Mouse (Mus musculus): ENCODE data around the gene Pik3r6. TPM values are rescaled to one million over a fixed set of nuclear protein-coding genes. Genes with fewer than 3 reads are reported as not detected.

The Pik3r6 gene
- polyA plus RNA-seq, 1 experiment from 2014 or later: 1.9 TPM

DNA sequence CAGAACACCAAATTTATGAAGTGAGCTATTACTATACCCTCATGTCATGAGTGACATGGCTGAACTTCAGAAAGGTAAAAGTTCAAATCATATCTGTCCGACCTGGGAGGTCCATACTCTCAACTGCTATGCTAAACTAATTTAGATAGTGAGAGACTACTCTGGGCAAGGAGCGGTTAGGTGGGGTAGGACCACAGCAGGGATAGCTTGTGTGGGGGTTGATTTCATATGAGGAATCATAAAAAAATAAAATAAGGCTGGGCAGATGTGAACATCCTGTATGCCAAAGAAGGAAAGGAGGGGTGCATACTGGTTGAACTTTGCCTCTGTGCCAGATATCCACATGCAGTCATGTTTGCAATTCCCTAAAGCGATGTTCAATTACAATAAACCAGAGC is 62.2 kb downstream of the Pik3r6 start:
- Histone ChIP-seq H3K9ac (replicated peaks) (no peak overlapping the region), H3K4me1 (peaks cover 5% of the 10 kb centered on the region; the same call in 1 of the 2 replicates), H3K4me3 (no peak overlapping the region), H3K36me3 (no peaks in the 10 kb centered on the region), H3K4me2 (replicated peaks) (no peak overlapping the region), H3K27me3 (peaks cover 10% of the 10 kb centered on the region; the same call in 1 of the 2 replicates), H3K27ac (replicated peaks) (no peak overlapping the region), H3K9me3 (no peaks in the 10 kb centered on the region)
- ATAC-seq (ENCODE audit: low FRiP score, low read depth): no peak
- 88% methylated on average over 3 of the region's 3 CpGs for WGBS

DNA sequence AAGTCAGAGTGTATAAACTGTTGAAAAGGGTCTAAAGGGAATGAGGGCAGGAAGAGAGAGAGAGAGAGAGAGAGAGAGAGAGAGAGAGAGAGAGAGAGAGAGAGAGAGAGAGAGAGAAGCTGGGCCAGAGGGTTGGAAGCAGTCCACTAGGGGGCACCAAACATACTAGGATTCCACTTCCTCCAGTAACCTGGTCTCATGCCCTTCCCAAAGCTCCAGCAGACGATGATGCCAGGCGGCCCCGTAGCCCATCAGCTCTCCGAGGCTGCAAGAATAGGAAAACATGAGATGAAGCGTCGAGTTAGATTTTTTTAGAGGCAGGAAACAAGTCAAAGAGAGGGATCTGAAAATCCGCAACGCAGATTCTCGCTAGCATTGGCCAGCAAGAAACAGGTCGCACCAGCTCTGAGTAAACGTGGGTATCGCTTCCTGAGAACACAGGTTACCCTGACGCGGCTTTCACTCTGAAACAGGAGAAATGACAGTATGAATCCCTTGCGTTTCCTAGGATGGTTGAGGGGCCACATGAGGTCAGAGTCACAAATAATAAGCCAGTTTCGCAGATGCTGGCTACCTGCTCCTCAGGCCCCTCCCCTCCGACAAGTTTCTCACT is 63.7 kb downstream of the Pik3r6 start:
- Histone ChIP-seq H3K9ac (replicated peaks) (no peak overlapping the region; the same call in 1 of the 2 replicates), H3K27me3 (peaks cover 10% of the 10 kb centered on the region; the same call in 1 of the 2 replicates), H3K4me3 (peak overlapping the region; percentile 32), H3K9me3 (no peaks in the 10 kb centered on the region), H3K4me2 (replicated peaks) (peak overlapping the region; percentile 56), H3K27ac (replicated peaks) (no peak overlapping the region), H3K4me1 (peaks cover 5% of the 10 kb centered on the region; the same call in 1 of the 2 replicates), H3K36me3 (no peaks in the 10 kb centered on the region)
- WGBS: 26% methylated on average over 17 of the region's 17 CpGs
- no peak for ATAC-seq (ENCODE audit: low FRiP score, low read depth)

DNA sequence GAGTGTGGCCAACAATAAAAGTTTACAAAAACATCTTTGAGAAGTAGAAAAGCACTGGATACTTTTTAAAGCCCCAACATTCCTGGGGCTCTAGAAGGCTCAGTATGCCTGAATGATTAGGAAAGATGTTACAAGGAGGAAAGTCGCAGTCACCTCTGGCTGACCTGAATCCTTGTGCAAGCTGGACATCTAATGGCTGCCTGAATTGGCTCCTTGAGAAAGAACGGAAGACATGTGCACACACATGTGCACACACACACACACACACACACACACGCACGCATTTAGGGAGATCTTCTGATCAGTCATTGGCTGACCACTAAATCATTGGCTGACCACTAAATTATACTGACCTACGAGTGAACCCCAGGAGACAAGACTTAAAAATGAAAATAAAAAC is 68.0 kb downstream of the Pik3r6 start:
- peaks cover 5% of the 10 kb centered on the region; the same call in 1 of the 2 replicates for H3K4me1 ChIP-seq
- WGBS: 89% methylated on average over 5 of the region's 5 CpGs
- H3K4me2 ChIP-seq (replicated peaks): no peak overlapping the region
- H3K27me3 ChIP-seq: peaks cover 10% of the 10 kb centered on the region; the same call in 1 of the 2 replicates
- H3K36me3 ChIP-seq: no peaks in the 10 kb centered on the region
- no peak for ATAC-seq (ENCODE audit: low FRiP score, low read depth)
- no peak overlapping the region for H3K4me3 ChIP-seq
- no peaks in the 10 kb centered on the region for H3K9me3 ChIP-seq
- H3K9ac ChIP-seq (replicated peaks): no peak overlapping the region
- H3K27ac ChIP-seq (replicated peaks): no peak overlapping the region

DNA sequence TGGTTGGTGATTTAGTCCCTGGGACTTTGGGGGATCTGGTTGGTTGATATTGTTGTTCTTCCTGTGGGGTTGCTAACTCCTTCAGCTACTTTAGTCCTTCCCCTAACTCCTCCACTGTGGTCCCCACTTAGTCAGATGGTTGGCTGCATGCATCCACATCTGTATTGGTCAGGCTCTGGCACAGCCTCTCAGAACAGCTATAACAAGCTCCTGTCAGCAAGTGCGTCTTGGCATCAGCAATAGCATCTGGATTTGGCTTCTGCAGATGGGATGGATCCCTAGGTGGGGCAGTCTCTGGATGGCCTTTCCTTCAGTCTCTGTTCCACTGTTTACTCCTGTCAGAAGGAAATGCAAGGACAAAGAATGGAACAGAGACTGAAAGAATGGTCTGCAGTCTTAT is 74.3 kb downstream of the Pik3r6 start:
- Histone ChIP-seq H3K4me1 (peaks cover 12% of the 10 kb centered on the region), H3K4me2 (replicated peaks) (no peak overlapping the region), H3K27me3 (no peaks in the 10 kb centered on the region), H3K9ac (replicated peaks) (no peak overlapping the region), H3K27ac (replicated peaks) (no peak overlapping the region), H3K36me3 (no peaks in the 10 kb centered on the region), H3K4me3 (no peak overlapping the region), H3K9me3 (no peaks in the 10 kb centered on the region)
- no peak for ATAC-seq (ENCODE audit: low FRiP score, low read depth)
- WGBS: 93% methylated on average over 1 of the region's 1 CpGs

DNA sequence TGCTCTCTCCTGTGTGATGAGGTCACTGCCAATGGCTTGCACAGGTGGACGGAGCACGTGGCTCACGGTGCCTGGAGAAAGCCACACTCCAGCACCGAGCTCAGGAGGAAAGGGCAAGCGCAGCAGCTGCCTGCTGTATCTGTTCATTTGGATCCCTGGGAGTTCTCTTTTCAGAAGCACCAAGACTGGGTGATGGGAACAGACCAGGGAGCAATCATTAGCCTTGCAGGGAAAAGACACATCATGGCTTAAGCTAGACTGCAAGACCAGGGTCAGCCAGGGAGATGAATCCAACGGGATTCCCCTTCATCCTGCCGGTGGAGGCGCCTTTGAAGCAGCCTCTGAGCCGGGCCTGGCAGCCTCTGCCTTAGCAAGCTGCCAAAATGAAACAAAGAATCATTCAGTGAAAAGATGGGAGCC is 76.7 kb downstream of the Pik3r6 start:
- no peak for ATAC-seq (ENCODE audit: low FRiP score, low read depth)
- no peaks in the 10 kb centered on the region for H3K36me3 ChIP-seq
- H3K9ac ChIP-seq (replicated peaks): peak overlapping the region; percentile 17; the same call in 1 of the 2 replicates
- peak overlapping the region; percentile 58; the same call in 1 of the 2 replicates for H3K27ac ChIP-seq (replicated peaks)
- H3K4me3 ChIP-seq: no peak overlapping the region
- H3K27me3 ChIP-seq: no peaks in the 10 kb centered on the region
- H3K4me1 ChIP-seq: peaks cover 15% of the 10 kb centered on the region
- H3K4me2 ChIP-seq (replicated peaks): no peak overlapping the region; the same call in 1 of the 2 replicates
- WGBS: 25% methylated on average over 9 of the region's 9 CpGs
- H3K9me3 ChIP-seq: no peaks in the 10 kb centered on the region

DNA sequence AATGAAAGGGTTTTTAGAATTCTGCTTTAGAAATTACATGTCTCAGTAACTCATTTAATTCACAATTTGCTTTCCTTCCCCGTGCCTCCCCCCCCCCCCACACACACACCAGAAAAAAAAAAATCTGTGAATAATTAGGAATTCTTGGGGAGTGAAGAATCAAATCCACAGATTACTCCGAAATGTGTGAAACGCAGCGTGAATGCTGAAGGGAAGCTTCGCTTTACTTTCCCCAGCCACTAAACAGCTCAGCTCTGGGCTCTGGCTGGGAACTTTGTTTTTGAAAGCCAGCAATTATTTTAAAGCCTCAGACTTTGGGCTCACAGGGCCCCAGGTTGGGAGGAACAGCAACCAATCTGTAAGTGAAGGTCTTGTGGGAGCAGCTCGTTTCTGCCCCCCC is 77.7 kb downstream of the Pik3r6 start:
- 26% methylated on average over 6 of the region's 6 CpGs for WGBS
- no peak overlapping the region for H3K9ac ChIP-seq (replicated peaks)
- no peak overlapping the region for H3K4me3 ChIP-seq
- H3K27me3 ChIP-seq: peaks cover 4% of the 10 kb centered on the region; the same call in 1 of the 2 replicates
- no peaks in the 10 kb centered on the region for H3K36me3 ChIP-seq
- no peak overlapping the region for H3K4me2 ChIP-seq (replicated peaks)
- H3K4me1 ChIP-seq: peaks cover 15% of the 10 kb centered on the region
- no peak for ATAC-seq (ENCODE audit: low FRiP score, low read depth)
- H3K27ac ChIP-seq (replicated peaks): no peak overlapping the region
- no peaks in the 10 kb centered on the region for H3K9me3 ChIP-seq

DNA sequence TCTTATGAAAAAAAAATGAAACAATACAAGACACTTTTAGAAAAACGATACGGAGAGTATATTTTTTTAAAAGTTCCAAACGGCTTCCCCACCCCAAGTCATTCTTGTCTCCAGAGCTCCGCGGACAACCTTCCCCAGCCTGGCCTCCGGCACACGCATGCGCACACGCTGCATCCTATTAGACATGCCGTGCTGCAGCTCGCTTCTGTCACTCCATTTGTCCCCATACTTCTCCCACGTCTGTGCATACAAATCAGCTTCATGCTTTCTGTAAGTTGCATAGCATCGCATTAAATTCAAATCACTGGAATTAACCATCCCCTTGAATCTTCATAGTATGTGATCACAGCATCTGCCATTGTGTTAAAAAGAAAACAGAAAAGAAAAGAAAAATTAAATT is 80.4 kb downstream of the Pik3r6 start:
- WGBS: 76% methylated on average over 13 of the region's 13 CpGs
- no peak overlapping the region for H3K9ac ChIP-seq (replicated peaks)
- H3K27ac ChIP-seq (replicated peaks): no peak overlapping the region
- no peak overlapping the region for H3K4me3 ChIP-seq
- no peak for ATAC-seq (ENCODE audit: low FRiP score, low read depth)
- peaks cover 4% of the 10 kb centered on the region; the same call in 1 of the 2 replicates for H3K27me3 ChIP-seq
- no peaks in the 10 kb centered on the region for H3K9me3 ChIP-seq
- no peaks in the 10 kb centered on the region for H3K36me3 ChIP-seq
- H3K4me1 ChIP-seq: peaks cover 15% of the 10 kb centered on the region
- no peak overlapping the region for H3K4me2 ChIP-seq (replicated peaks)

DNA sequence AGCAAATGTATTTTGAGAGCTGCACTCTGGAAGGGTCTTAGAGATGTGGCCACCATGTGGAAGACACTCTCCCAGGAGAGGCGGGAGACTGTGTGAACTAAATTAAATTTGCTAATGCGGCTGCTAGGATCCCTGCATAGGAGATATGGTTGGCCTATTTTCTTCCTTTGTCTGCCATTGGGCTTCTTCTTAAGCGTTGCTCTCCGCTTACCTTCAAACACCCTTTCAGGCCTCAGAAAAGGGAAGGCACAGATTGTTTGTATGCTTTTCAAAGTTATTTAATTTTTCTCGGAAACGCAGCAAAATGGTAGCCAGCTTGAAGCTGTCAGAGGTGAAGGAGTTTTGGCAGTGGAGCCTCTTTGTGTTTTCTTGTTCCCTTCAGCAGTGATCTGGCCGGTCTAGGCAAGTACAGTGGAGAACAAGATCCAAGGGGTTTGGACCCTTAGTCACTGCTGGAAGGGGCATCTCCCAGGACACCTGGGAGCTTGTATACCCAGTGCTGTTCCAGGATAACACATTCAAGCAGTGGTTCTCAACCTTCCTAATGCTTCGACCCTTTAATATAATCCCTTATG is 81.2 kb downstream of the Pik3r6 start:
- H3K4me3 ChIP-seq: no peak overlapping the region
- no peak overlapping the region for H3K9ac ChIP-seq (replicated peaks)
- H3K9me3 ChIP-seq: no peaks in the 10 kb centered on the region
- peaks cover 4% of the 10 kb centered on the region; the same call in 1 of the 2 replicates for H3K27me3 ChIP-seq
- no peak for ATAC-seq (ENCODE audit: low FRiP score, low read depth)
- 58% methylated on average over 8 of the region's 8 CpGs for WGBS
- H3K36me3 ChIP-seq: no peaks in the 10 kb centered on the region
- peaks cover 15% of the 10 kb centered on the region for H3K4me1 ChIP-seq
- H3K4me2 ChIP-seq (replicated peaks): no peak overlapping the region
- H3K27ac ChIP-seq (replicated peaks): no peak overlapping the region

DNA sequence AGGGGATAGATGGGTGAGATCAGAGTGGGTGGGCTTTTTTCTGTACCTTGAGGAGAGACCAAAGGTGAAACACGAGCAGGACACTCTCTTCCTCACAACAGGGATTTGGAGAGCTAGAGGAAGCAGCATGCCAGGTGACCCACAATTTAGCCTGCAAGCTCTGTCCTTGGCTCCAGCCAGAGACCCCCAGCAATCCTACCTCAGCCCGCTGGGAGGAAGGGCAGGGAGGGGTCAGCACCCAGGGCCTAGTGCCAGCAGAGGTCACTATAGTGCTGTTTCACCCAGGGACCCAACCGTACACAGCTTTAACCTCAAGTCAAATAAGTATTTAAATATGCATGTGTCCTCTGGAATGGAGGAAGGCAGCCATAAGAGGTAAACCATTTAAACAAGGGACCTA is 83.1 kb downstream of the Pik3r6 start:
- Histone ChIP-seq H3K9me3 (no peaks in the 10 kb centered on the region), H3K4me1 (peaks cover 3% of the 10 kb centered on the region), H3K27me3 (peaks cover 15% of the 10 kb centered on the region), H3K27ac (replicated peaks) (no peak overlapping the region), H3K4me2 (replicated peaks) (no peak overlapping the region), H3K36me3 (no peaks in the 10 kb centered on the region), H3K4me3 (no peak overlapping the region), H3K9ac (replicated peaks) (no peak overlapping the region)
- 16% methylated on average over 3 of the region's 3 CpGs for WGBS
- ATAC-seq (ENCODE audit: low FRiP score, low read depth): no peak

DNA sequence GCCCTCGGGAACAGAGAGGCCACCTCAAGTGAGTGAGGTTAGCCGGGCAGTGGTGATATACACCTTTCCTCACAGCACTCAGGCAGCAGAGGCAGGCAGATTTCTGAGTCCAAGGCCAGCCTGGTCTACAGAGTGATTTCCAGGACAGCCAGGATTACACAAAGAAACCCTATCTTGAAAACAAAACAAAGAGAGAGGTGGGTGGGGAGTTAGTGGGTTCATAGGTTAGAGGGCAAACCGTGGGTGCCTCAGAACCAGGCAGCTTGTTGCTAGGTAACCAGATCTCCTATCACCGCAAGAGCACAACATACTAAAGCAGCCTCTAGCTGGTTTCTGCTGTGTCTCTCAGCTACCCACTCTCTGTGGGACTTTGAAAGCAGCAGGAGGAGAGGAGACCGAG is 83.9 kb downstream of the Pik3r6 start, which contains the start of gene Ccdc42:
TSS of gene Ccdc42 (plus strand) at position 301 of the 400 bp plus-strand sequence.
- Histone ChIP-seq H3K4me2 (replicated peaks) (no peak within 1 kb of the TSS), H3K36me3 (no peaks in the 10 kb centered on the region), H3K27me3 (peaks cover 17% of the 10 kb centered on the region), H3K4me3 (no peak within 1 kb of the TSS), H3K9ac (replicated peaks) (no peak within 1 kb of the TSS), H3K4me1 (peaks cover 6% of the 10 kb centered on the region), H3K27ac (replicated peaks) (no peak within 1 kb of the TSS), H3K9me3 (no peaks in the 10 kb centered on the region)
- no peak for ATAC-seq (ENCODE audit: low FRiP score, low read depth)
- WGBS: 62% methylated on average over 5 of the region's 5 CpGs

DNA sequence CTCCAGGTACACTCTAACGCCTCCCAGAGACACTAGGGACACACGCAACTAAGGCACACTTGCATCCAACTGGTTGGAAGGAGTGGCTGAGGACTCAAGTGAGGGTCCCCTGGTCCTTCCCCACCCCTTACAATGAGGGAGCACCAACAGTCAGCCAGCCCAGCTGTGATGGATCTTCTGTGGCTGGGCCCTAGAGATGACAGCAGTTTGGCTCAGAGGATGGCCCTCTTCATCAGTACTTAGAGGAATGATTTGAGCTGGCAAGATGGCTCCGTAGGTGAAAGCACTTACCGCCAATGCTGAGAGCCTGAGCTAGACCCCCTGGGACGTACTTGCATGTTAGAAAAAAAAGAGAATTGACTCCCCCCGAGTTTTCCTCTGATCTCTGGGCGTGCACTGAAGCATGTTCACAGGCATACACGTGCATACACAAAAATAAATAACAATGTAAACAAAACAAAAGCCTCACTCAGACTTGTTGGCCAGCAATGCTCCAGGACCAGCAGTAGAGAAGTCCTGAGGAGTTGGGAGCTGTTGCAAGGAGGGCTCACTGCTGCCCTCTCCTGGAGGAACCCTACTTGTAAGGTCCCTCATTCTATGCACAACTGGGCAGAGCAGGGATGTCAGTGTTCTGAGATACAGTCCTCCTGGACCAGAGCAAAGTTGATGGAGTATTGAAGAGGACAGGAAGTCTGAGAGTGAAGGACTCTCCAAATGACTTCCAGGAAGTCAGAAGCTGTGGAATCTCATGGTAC is 86.4 kb downstream of the Pik3r6 start:
- Histone ChIP-seq H3K9me3 (no peaks in the 10 kb centered on the region), H3K4me2 (replicated peaks) (no peak overlapping the region), H3K27ac (replicated peaks) (no peak overlapping the region), H3K4me1 (peaks cover 17% of the 10 kb centered on the region), H3K9ac (replicated peaks) (no peak overlapping the region), H3K4me3 (no peak overlapping the region), H3K27me3 (peaks cover 17% of the 10 kb centered on the region), H3K36me3 (no peaks in the 10 kb centered on the region)
- ATAC-seq (ENCODE audit: low FRiP score, low read depth): no peak
- 70% methylated on average over 8 of the region's 8 CpGs for WGBS

DNA sequence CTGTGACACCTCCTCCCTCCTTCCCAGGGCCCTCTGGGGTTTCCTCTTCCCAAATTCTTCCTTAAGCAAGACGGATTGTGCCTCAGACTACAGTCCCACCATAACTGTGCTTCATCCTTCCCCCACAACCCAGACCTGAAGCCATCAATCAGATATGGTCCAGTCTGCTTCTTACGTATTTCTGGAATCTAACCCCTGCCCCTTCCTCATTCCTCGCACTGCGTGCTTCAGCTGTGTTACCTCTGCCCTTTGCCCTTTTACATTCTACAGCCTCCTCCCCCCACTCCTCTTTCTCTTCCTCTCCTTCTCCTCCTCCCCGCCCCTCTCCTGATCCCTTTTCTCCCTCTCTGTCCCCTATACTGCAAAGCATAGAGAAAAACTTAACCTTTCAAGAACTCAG is 88.9 kb downstream of the Pik3r6 start:
- ATAC-seq (ENCODE audit: low FRiP score, low read depth): no peak
- Histone ChIP-seq H3K4me2 (replicated peaks) (no peak overlapping the region), H3K36me3 (no peaks in the 10 kb centered on the region), H3K9me3 (no peaks in the 10 kb centered on the region), H3K4me1 (peaks cover 16% of the 10 kb centered on the region), H3K4me3 (no peak overlapping the region), H3K9ac (replicated peaks) (no peak overlapping the region), H3K27me3 (peaks cover 20% of the 10 kb centered on the region), H3K27ac (replicated peaks) (no peak overlapping the region)
- 12% methylated on average over 5 of the region's 5 CpGs for WGBS
